Mouse (Mus musculus) embryonic facial prominence, embryonic 12.5 days (tissue): ENCODE data around the gene Qser1. TPM values are rescaled to one million over a fixed set of nuclear protein-coding genes. Genes with fewer than 3 reads are reported as not detected.
A peak's percentile ranks its signal among the peaks of the same experiment; 100 is the strongest.
"Not testable (repeated sequence)": the region's sequence is repeated elsewhere in the genome, so short reads cannot be mapped to it uniquely, and the experiment has no call there.

Experiments
- ATAC-seq: fragments of 200-750 bp; cut with Nextera tagmentation; 2 replicates; pipeline ENCODE4 v1.8.0; 2017; ENCODE audit not compliant: insufficient number of reproducible peaks, insufficient read depth, low FRiP score, low TSS enrichment
- H3K27ac ChIP-seq: fragments of 300-500 bp; sonication (generic); 2 replicates; pipeline ENCODE4 v1.5.1; 2016; ENCODE audit warnings: mild to moderate bottlenecking
- H3K27me3 ChIP-seq: fragments of 300-500 bp; sonication (generic); 2 replicates; pipeline ENCODE4 v1.6.1; 2016; ENCODE audit warnings: mild to moderate bottlenecking, moderate library complexity
- H3K36me3 ChIP-seq: fragments of 300-500 bp; sonication (generic); 2 replicates; pipeline ENCODE4 v1.6.1; 2016; ENCODE audit warnings: mild to moderate bottlenecking
- H3K4me1 ChIP-seq: fragments of 300-500 bp; sonication (generic); 2 replicates; pipeline ENCODE4 v1.6.1; 2016
- H3K4me2 ChIP-seq: fragments of 300-500 bp; sonication (generic); replicated peaks from 2 replicates; pipeline ENCODE4 v1.6.1; 2016; ENCODE audit warnings: mild to moderate bottlenecking, moderate library complexity
- H3K4me3 ChIP-seq: fragments of 300-500 bp; sonication (generic); 2 replicates; pipeline ENCODE4 v1.5.1; 2016; ENCODE audit warnings: mild to moderate bottlenecking
- H3K9ac ChIP-seq: fragments of 300-500 bp; sonication (generic); 2 replicates; pipeline ENCODE4 v1.6.1; 2016; ENCODE audit warnings: mild to moderate bottlenecking, moderate library complexity
- H3K9me3 ChIP-seq: fragments of 300-500 bp; sonication (generic); 2 replicates; pipeline ENCODE4 v1.6.1; 2016; ENCODE audit warnings: mild to moderate bottlenecking, moderate library complexity
- WGBS: fragments of 180-500 bp; shearing (Covaris S2); methylation state at CpG from one replicate; pipeline ENCODE4 v1.1.7; 2016; 5-methylcytosine and 5-hydroxymethylcytosine counted together
- polyA plus RNA-seq: library from polyadenylated mRNA; unstranded; fragments of >200 nt; fragmentation: Nextera tagmentation; extraction: Ambion mirVana; gene quantifications from 2 replicates; pipeline ENCODE4 v1.2.1, GENCODE M21; 2016

Gene Qser1
- 10.9 and 11.6 TPM in 2 replicates for polyA plus RNA-seq

GRCm38 (mm10) chr2:104816371-104816827 lies at the start of gene Qser1:
TSS of gene Qser1 (minus strand) at chr2:104816760.
- Histone ChIP-seq H3K4me1 (peaks cover 11% of the 10 kb centered on the region), H3K9me3 (no peaks in the 10 kb centered on the region), H3K4me2 (peak within 1 kb of the TSS; percentile 74), H3K4me3 (peak within 1 kb of the TSS; percentile 98), H3K9ac (peak within 1 kb of the TSS; percentile 98), H3K27ac (peak within 1 kb of the TSS; percentile 99), H3K27me3 (no peaks in the 10 kb centered on the region), H3K36me3 (no peaks in the 10 kb centered on the region)
- peak; percentile 84 for ATAC-seq
- 1% methylated on average over 32 of the region's 50 CpGs for WGBS

DNA sequence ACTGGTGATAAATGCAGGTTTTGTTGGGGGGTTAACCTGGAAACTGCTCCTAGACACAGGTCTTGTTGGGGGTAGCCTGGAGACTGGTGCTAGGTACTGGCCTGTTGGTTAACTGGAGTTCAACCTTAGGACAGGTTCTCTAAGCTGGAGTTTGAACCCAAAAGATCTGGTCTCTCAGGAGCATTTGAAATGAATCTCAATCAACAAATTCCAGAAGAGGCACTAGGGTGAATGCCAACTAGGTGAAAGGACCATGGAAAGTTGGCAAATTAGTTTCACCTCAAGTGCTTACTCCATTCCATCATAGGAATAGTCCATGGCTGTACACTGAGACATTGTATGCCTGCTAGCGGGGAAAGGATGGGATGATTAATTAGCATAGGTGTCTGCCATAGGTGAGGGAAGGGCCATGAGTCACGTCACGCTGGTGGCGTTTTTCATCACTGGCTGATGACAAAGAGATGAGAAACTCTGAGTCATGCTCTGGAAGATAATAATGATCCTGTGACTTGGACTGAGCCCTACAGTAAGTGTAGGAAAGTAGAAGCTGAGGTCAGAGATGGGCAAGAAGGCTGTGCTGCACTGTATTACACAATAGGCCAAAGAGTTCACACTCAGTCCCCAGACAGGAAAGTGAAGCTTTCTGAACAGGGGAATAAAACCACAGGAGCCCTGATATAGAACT lies 47.8 kb upstream of the Qser1 start:
- no peak overlapping the region for H3K9ac ChIP-seq
- H3K9me3 ChIP-seq = no peaks in the 10 kb centered on the region
- ATAC-seq = no peak
- no peaks in the 10 kb centered on the region for H3K36me3 ChIP-seq
- H3K4me1 ChIP-seq = no peaks in the 10 kb centered on the region
- no peak overlapping the region for H3K4me2 ChIP-seq
- no peak overlapping the region for H3K4me3 ChIP-seq
- 88% methylated on average over 4 of the region's 4 CpGs for WGBS
- no peak overlapping the region for H3K27ac ChIP-seq
- no peaks in the 10 kb centered on the region for H3K27me3 ChIP-seq

GRCm38 (mm10) chr2:104860426-104860825 lies 43.9 kb upstream of the Qser1 start:
- no peaks in the 10 kb centered on the region for H3K4me1 ChIP-seq
- no peak for ATAC-seq
- H3K9me3 ChIP-seq = no peaks in the 10 kb centered on the region
- no peak overlapping the region for H3K4me3 ChIP-seq
- 82% methylated on average over 10 of the region's 10 CpGs for WGBS
- H3K27ac ChIP-seq = no peak overlapping the region
- H3K4me2 ChIP-seq = no peak overlapping the region
- no peaks in the 10 kb centered on the region for H3K36me3 ChIP-seq
- H3K27me3 ChIP-seq = no peaks in the 10 kb centered on the region
- H3K9ac ChIP-seq = no peak overlapping the region

GRCm38 (mm10) chr2:104859060-104859459 lies 42.5 kb upstream of the Qser1 start:
- Histone ChIP-seq H3K9me3 (no peaks in the 10 kb centered on the region), H3K27ac (no peak overlapping the region), H3K4me3 (no peak overlapping the region), H3K9ac (no peak overlapping the region), H3K27me3 (no peaks in the 10 kb centered on the region), H3K4me2 (no peak overlapping the region), H3K4me1 (no peaks in the 10 kb centered on the region), H3K36me3 (no peaks in the 10 kb centered on the region)
- no peak for ATAC-seq
- 74% methylated on average over 5 of the region's 5 CpGs for WGBS

DNA sequence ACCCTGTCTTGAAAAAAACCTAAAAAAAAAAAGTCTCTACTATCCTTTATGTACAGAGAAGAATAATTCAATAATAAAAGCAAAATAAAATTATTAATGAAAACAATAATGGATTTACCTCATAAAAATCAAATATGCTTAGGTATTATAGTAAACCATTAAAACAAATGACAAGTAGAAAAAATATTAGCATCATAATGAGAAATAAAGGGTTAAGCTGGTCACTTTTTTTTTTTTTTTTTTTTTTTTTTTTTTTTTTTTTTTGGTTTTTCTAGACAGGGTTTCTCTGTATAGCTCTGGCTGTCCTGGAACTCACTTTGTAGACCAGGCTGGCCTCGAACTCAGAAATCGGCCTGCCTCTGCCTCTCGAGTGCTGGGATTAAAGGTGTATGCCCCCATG lies 41.5 kb upstream of the Qser1 start:
- H3K9ac ChIP-seq, H3K4me1 ChIP-seq, H3K36me3 ChIP-seq, H3K4me2 ChIP-seq, H3K27me3 ChIP-seq, H3K9me3 ChIP-seq, H3K27ac ChIP-seq, ATAC-seq, H3K4me3 ChIP-seq: not testable (repeated sequence)
- WGBS = 93% methylated on average over 3 of the region's 3 CpGs

DNA sequence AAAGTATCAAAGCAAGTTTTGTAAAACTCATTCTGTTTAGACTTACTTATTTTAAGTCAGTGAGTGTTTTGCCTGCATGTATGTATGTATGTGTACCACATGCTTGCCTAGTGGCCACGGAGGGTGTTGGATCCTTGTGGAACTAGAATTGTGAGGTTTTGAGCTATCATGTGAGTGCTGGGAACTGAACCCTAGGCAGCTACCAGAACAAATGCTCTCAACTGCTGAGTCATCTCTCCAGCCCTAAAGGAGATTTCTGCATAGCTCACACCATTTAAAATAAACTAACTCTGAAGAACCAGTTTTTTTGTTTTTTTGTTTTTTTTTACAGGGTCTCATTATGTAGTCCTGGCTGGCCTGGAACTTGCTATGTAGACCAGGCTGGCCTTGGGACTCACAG lies 39.7 kb upstream of the Qser1 start:
- no peak overlapping the region for H3K4me3 ChIP-seq
- H3K4me2 ChIP-seq = no peak overlapping the region
- H3K9ac ChIP-seq = no peak overlapping the region
- WGBS = 56% methylated on average over 1 of the region's 1 CpGs
- no peaks in the 10 kb centered on the region for H3K27me3 ChIP-seq
- H3K36me3 ChIP-seq = no peaks in the 10 kb centered on the region
- no peaks in the 10 kb centered on the region; the same call in 1 of the 2 replicates for H3K4me1 ChIP-seq
- no peak for ATAC-seq
- H3K27ac ChIP-seq = no peak overlapping the region
- no peaks in the 10 kb centered on the region for H3K9me3 ChIP-seq

DNA sequence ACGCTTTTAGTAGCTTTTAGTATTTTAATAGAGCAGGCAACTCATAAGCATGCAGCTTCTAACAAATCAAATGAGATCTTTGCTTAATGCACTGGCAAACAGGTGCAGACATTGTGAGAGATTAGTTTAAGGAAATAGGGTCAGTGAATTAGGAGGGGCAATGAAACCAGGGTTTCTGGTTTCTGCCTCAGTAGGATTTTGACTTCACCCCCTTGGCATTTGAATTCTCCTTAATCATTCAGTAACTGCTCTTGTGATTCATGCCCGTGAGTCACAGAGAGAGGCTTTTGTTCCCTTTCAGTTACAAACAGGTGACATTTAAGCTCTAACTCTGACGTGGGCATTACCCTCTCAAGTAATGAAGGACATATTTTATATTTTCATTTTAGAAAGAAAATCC lies 39.2 kb upstream of the Qser1 start:
- WGBS = 34% methylated on average over 3 of the region's 3 CpGs
- no peaks in the 10 kb centered on the region for H3K27me3 ChIP-seq
- ATAC-seq = no peak
- H3K4me1 ChIP-seq = no peaks in the 10 kb centered on the region; the same call in 1 of the 2 replicates
- no peaks in the 10 kb centered on the region for H3K9me3 ChIP-seq
- H3K27ac ChIP-seq = no peak overlapping the region
- no peak overlapping the region for H3K9ac ChIP-seq
- no peak overlapping the region for H3K4me2 ChIP-seq
- no peaks in the 10 kb centered on the region for H3K36me3 ChIP-seq
- no peak overlapping the region for H3K4me3 ChIP-seq

- no peaks in the 10 kb centered on the region for H3K27me3 ChIP-seq
- no peaks in the 10 kb centered on the region for H3K36me3 ChIP-seq
- 65% methylated on average over 1 of the region's 1 CpGs for WGBS
- H3K27ac ChIP-seq = no peak overlapping the region
- H3K9ac ChIP-seq = no peak overlapping the region
- H3K4me1 ChIP-seq = no peaks in the 10 kb centered on the region; the same call in 1 of the 2 replicates
- no peak overlapping the region for H3K4me2 ChIP-seq
- H3K9me3 ChIP-seq = no peaks in the 10 kb centered on the region
- no peak for ATAC-seq
- no peak overlapping the region for H3K4me3 ChIP-seq
Measured at GRCm38 (mm10) chr2:104854836-104855235, 38.3 kb upstream of the Qser1 start.

DNA sequence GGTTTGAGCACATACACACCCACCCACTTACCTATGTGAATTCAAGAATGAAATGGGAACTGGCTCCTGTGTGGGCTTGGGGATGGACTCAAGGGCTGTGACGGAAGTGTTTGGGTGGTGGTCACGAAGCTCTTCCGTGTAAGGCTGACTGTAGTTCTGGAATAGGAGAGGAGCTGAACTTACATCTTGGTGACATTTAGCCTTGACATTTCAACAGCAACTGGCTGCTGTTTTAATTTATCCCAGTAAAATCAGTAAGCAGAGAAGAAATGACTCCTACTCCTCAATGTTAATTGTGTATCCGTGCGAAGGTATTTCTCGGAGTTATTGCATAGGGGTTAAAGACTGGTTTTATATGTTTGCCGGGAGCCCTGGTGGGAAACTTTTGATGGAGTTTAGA lies 36.0 kb upstream of the Qser1 start:
- H3K4me2 ChIP-seq = no peak overlapping the region
- H3K9ac ChIP-seq = no peak overlapping the region
- 92% methylated on average over 7 of the region's 7 CpGs for WGBS
- no peaks in the 10 kb centered on the region for H3K36me3 ChIP-seq
- H3K27ac ChIP-seq = no peak overlapping the region
- 0 out of 2 replicates have a peak, but pooled peaks cover 10% of the 10 kb centered on the region for H3K27me3 ChIP-seq
- no peak for ATAC-seq
- H3K4me3 ChIP-seq = no peak overlapping the region
- no peaks in the 10 kb centered on the region for H3K9me3 ChIP-seq
- H3K4me1 ChIP-seq = peaks cover 7% of the 10 kb centered on the region; the same call in 1 of the 2 replicates

GRCm38 (mm10) chr2:104851686-104852085 lies 35.1 kb upstream of the Qser1 start:
- no peak overlapping the region for H3K9ac ChIP-seq
- no peak for ATAC-seq
- 0 out of 2 replicates have a peak, but pooled peaks cover 10% of the 10 kb centered on the region for H3K27me3 ChIP-seq
- 13% methylated on average over 5 of the region's 5 CpGs for WGBS
- H3K36me3 ChIP-seq = no peaks in the 10 kb centered on the region
- H3K9me3 ChIP-seq = no peaks in the 10 kb centered on the region
- H3K4me1 ChIP-seq = peaks cover 11% of the 10 kb centered on the region; the same call in 1 of the 2 replicates
- H3K4me3 ChIP-seq = no peak overlapping the region
- no peak overlapping the region for H3K4me2 ChIP-seq
- H3K27ac ChIP-seq = no peak overlapping the region

DNA sequence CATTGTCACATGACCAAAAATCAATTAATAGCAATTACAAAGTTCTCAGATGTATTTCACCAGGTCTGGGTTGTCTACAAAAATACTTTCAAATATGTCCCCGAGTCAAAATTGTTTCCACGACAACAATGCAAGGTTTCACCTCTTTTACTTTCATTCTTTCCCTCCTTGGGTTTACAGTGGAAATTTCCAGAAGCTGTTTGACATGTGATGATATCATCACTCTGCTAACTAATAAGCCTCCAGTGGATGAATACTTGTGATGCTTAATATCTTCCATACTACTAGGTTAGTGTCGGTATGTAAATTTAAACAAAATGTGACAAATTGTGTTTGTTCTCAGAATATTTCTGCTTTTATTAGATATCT lies 33.4 kb upstream of the Qser1 start:
- no peaks in the 10 kb centered on the region for H3K36me3 ChIP-seq
- ATAC-seq = no peak
- no peak overlapping the region for H3K9ac ChIP-seq
- WGBS = 77% methylated on average over 3 of the region's 3 CpGs
- H3K4me3 ChIP-seq = peak overlapping the region; percentile 51
- H3K4me2 ChIP-seq = peak overlapping the region; percentile 95
- H3K9me3 ChIP-seq = no peaks in the 10 kb centered on the region
- no peak overlapping the region for H3K27ac ChIP-seq
- peaks cover 18% of the 10 kb centered on the region for H3K4me1 ChIP-seq
- H3K27me3 ChIP-seq = 0 out of 2 replicates have a peak, but pooled peaks cover 10% of the 10 kb centered on the region

GRCm38 (mm10) chr2:104849276-104849990 lies 32.9 kb upstream of the Qser1 start, which contains the start of gene Prrg4:
TSS of gene Prrg4 (minus strand) at chr2:104849876.
- WGBS = under 1% methylated on average over 62 of the region's 62 CpGs

More at GRCm38 (mm10) chr2:104849276-104849990, 32.9 kb upstream of the Qser1 start, which contains the start of gene Prrg4:
- Histone ChIP-seq H3K27me3 (0 out of 2 replicates have a peak, but pooled peaks cover 10% of the 10 kb centered on the region), H3K36me3 (no peaks in the 10 kb centered on the region), H3K4me3 (peak within 1 kb of the TSS; percentile 51), H3K4me2 (peak within 1 kb of the TSS; percentile 95), H3K9ac (peak within 1 kb of the TSS; percentile 62), H3K9me3 (no peaks in the 10 kb centered on the region), H3K4me1 (peaks cover 18% of the 10 kb centered on the region), H3K27ac (no peak within 1 kb of the TSS)
- peak; percentile 36; the same call in 1 of the 2 replicates for ATAC-seq
